Mouse (Mus musculus): ENCODE data around the gene Plod3.
"Not testable (repeated sequence)": the region's sequence is repeated elsewhere in the genome, so short reads cannot be mapped to it uniquely, and the experiment has no call there.

The Plod3 gene

DNA sequence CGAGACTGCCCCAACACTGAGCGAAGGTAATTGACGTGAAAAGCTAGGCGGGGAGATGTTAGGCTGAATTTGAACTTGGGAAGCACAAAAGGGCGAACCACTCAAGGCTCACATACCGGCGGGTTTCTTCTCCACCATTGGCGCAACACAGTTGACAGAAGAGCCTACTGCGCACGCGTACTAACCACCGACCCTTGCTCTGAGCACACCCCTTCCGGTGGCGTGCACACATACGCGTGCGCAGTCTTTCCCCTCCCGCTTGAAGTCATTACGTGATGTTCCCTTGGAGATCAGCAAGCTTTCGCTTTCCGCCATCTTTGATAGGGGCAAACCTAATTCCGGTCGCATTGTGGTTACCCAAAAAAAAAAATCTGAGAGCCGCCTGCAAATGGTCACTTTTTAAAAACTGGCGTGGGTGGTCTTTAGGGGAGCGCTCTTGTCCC, at the start of gene Plod3:
TSS of gene Plod3 (plus strand) at position 325 of the 443 bp plus-strand sequence.
- DNase-seq: peak; percentile 93 to 97

DNA sequence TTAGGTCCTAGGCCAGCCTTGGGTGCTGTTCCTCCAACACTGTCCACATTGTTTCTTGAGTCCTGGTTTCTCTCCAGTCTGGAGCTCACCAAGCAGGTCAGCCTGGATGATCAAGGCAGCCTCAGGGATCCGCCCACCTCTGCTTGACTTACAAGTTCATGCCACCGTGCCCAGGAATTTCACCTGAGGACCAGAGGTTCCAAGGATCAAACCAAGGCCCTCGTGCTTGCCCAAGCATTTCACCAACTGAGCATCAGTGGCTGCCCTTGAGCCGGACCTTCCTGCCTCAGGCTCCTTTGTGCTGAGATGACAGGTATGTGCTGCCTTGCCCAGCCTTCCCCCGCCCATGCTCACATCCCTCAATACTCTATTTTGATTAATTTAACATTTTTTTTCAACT, 49.2 kb upstream of the Plod3 start:
- no peak for DNase-seq

DNA sequence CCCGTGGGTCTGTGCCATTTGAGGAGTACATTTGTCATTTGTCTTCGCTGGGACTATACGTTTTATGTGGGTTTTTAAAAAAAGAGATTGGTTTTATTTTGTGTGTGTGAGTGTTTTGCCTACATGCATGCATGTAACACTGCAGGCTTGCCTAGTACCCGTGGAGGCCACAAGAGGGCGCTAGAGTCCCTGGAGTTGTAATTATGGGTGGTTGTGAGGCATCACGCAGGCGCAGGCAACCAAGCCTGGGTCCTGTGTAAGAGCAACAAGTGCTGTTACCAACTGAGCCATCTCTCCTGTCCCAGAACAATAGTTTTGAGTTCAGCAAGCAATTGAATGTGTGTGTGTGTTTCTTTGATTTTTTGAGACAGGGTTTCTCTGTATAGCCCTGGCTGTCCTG, 47.5 kb upstream of the Plod3 start:
- DNase-seq: peak; percentile 28 to 32

DNA sequence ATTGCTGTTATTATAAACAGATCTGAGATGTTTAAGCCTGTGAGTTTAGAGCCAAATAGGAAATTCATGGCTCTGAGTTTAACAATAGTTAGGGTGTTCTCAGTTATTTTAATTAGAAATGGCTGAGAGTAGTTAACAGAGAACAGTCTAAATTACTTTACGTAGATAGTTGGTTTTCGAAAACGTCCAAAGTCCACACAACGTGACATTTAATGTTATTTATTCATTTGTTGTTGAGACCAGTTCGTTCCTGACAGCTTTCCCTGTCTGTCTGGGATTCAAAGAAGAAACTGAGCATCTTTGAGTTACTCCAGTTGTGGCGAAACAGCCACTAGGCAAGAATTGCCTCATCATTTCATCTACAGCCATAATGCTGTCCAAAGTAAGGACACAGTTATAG, 46.8 kb upstream of the Plod3 start:
- DNase-seq: not testable (repeated sequence)

- DNase-seq: no peak
Observed at GRCm38 (mm10) chr5:136940845-136941560, 45.8 kb upstream of the Plod3 start.

- DNase-seq: no peak
Observed at GRCm38 (mm10) chr5:136942781-136943180, 44.0 kb upstream of the Plod3 start.

DNA sequence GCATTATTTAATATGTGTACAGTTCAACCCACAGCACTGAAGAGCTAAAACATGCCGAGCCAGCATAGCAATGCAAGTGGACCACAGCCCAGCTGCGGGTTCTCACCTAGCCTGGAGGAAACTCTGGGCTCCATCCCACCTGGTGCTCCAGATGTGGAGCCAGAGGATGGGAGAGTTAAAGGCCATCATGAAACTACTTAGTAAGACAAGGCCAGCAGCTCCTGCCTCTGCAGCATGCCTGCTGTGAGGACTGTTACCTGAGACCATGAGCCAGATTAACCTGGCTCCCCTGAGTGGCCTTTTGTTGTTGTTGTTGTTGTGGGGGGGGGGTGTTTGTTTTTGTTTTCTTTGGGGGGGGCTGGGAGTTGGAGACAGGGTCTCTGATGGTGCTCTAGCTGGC, 43.4 kb upstream of the Plod3 start:
- DNase-seq: no peak

DNA sequence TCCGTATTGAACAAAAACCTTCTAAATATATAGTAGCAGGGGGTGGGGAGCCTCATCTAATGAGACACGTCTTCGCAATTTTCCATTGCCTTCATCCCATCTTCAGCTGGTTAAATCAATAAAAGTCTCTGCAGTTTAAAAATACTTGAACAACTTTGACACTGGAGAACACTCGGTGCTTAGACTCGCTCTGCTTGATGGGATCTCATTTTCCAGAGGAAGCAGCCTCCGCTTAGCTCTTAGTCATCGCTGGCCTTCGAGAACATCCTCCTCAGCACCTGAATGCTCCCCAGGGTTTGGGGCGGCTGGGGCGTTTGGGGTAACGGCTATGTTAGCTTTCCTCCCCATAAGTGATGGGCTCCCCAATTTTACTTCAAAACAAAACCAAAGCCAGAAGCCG, 41.7 kb upstream of the Plod3 start:
- no peak for DNase-seq

DNA sequence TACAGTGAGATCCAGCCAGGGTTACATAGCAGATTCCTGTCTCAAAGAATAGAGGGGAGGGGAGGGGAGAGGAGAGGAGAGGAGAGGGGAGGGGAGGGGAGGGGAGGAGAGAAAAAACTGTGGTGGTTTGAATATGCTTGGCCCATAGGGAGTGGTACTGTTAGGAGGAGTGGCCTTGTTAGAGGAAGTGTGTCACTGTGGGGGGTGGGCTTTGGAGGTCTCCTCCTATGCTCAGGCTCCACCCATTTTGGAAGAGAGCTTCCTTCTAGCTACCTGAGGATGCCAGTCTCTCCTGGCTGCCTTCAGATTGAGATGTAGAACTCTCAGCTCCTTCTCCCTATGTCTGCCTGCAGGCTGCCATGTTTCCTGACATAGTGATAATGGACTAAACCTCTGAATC, 38.9 kb upstream of the Plod3 start:
- DNase-seq: no peak

GRCm38 (mm10) chr5:136949551-136950336, 37.1 kb upstream of the Plod3 start:
- DNase-seq: not testable (repeated sequence)

DNA sequence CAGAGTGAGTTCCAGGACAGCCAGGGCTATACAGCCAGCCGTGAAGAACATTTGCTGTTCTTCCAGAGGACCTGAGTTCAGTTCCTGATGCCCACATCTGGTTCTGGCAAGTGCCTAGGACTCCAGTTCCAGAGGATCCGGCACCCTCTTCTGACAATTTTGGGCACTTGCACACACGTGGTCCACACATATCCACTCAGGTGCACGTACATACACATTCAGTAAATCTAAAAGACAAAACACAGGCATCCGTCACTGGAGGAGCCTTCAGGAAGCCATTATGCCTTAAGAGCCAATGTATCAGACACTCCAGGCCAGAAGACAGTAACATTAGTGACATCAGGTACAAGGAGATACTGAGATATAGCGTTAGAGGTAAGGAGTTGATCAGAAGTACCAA, 36.3 kb upstream of the Plod3 start:
- DNase-seq: no peak

GRCm38 (mm10) chr5:136952153-136952552, 34.7 kb upstream of the Plod3 start:
- no peak for DNase-seq

GRCm38 (mm10) chr5:136953015-136953414, 33.8 kb upstream of the Plod3 start, which contains the start of gene Fis1:
Gene Fis1 (plus strand): TSS chr5:136953275.
- peak; percentile 81 to 85 for DNase-seq

DNA sequence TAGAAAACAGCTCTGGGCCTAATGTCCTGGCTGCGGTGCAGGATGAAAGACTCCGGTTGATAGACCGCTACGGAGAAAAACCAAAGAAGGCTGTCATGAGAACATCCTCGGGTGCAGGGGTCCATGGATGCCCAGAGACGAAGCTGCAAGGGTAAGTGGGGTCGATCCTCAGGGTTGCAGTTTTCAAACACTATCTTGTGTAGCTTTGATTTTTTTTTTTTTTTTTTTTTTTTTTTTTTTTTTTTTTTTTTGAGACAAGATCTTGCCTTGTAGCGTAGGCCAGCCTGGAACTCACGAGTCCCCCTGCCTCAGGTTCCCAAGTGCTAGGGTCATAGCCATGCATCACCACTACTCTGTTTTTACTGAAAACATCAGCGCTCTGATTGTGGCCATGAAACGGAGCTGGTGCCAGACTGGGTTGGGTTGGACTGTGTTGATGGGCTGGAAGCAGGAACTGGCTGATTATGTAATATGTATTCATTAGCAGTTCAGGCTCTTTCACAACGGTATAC, 33.3 kb upstream of the Plod3 start:
- no peak for DNase-seq

GRCm38 (mm10) chr5:136955622-136956021, 31.2 kb upstream of the Plod3 start:
- DNase-seq: no peak

- DNase-seq: no peak
Observed at GRCm38 (mm10) chr5:136957250-136957649, 29.6 kb upstream of the Plod3 start.

- DNase-seq: no peak
Observed at GRCm38 (mm10) chr5:136958991-136959605, 27.7 kb upstream of the Plod3 start.

GRCm38 (mm10) chr5:136960053-136960452, 26.8 kb upstream of the Plod3 start:
- no peak for DNase-seq

- DNase-seq: no peak
Observed at GRCm38 (mm10) chr5:136961334-136961982, 25.4 kb upstream of the Plod3 start.

- peak; percentile 89 to 90 for DNase-seq
Observed at GRCm38 (mm10) chr5:136961983-136962461, 24.8 kb upstream of the Plod3 start.

DNA sequence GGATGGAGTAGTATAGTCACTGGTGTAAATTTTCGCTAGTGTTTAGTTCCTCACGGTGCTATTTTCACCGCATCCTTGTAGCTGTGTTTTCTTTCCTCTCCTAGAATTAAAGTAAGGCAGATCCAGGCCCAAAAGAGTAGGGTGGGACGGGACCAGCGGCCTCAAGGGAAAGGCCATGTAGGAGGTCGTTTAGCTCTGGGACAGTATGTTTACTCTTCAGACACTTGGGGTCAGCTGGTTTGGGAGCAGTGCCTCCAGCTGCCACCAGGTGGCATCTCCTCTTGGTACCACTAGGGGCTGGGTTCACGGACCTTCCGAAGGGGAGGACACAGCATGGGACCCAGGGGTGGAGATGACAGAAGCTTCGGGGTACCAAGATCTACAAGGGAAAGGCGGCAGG, 24.3 kb upstream of the Plod3 start:
- DNase-seq: peak; percentile 75 to 76

- DNase-seq: no peak
Observed at GRCm38 (mm10) chr5:136962966-136963540, 23.8 kb upstream of the Plod3 start.
